Mouse (Mus musculus) olfactory bulb, adult 2 months (tissue): ENCODE measurements around the gene Thrap3.

Experiments
- CTCF ChIP-seq: fragments of 200-500 bp; IDR thresholded peaks from 2 replicates; pipeline ENCODE4 v1.5.1; 2012; ENCODE audit warnings: low read depth, mild to moderate bottlenecking, low read length, moderate library complexity; ENCODE audit not compliant: insufficient read depth
- POLR2A ChIP-seq: fragments of 200-500 bp; IDR thresholded peaks from 2 replicates; pipeline ENCODE4 v1.6.1; 2012; ENCODE audit warnings: mild to moderate bottlenecking, low read depth, low read length, moderate library complexity; ENCODE audit not compliant: insufficient read depth

DNA sequence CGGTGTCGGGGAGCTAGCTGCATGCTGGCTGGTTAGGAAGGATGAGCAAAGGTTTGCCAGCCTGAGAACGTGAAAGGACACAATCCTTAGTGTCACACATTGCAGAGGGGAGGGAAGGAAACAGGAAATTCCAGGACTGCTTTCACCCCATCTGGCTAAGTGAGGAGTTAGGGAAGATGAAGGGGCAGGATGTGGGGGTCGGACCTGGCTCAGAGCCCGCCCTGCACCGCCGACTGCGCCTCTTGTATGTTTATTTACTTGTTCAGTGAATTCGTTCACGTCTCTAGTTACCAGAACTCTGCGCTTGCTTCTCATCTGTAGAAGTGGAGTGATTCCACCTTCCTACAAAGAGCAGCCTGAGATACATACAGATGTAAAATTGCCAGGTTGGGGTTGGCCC is 72.1 kb downstream of the Thrap3 start:
- TF ChIP-seq CTCF: no peak
- no peak for TF ChIP-seq POLR2A
